Comparison of ENCODE assay signal across 8 mouse cellular contexts in the genomic region with DNA sequence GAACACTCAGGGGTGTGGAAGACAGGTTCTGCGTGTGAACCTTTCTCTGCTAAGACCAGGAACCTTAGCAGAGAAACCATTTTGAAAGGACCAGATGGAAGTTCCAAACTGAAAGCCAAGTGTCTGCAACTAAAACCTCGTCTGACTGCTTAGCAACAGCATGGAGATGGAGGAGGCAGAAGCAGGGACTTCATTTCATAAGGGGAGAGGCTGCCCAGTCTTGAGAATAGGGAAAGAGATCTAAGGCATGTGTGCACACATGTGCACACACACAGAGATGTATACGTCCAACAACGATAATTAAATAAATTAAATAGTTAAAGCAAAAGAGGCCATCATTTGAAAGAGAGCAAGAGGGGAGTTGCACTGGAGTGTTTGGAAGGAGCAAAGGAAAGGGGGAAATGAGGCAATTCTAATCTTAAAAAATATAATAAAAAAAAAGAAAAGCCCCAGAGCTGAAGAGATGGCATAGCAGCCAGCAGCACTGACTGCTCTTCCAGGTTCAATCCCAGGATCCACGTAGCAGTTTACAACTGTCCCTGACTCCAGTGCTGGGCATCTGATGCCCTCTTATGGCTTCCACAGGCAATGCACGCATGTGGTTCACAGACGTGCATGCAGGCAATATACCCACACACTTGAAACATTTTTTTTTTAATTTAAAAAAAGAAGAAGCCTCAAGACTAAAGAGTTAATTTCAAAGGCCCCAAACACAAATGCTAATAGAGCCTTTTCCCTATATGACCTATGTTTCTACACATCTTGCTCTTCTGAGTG. TPM values are rescaled to one million over a fixed set of nuclear protein-coding genes. Genes with fewer than 3 reads are reported as not detected.
DNase-seq lines count a peak whose midpoint lies in the region; ATAC-seq and TF ChIP-seq lines count a peak whose summit lies in the region.

No protein-coding gene starts in this region.

- no peak overlapping the region for H3K4me3 ChIP-seq in spleen, adult 2 months (ENCODE audit: extremely low read depth, insufficient read depth, insufficient read length)
- no peak overlapping the region for H3K4me3 ChIP-seq in forebrain, embryonic 15.5 days

- TF ChIP-seq CTCF in spleen, adult 2 months (IDR thresholded peaks at IDR 0.05; ENCODE audit: extremely low read depth, insufficient read depth, insufficient read length, insufficient replicate concordance), result peak; percentile 45; the same call in 1 of the 2 replicates

- TF ChIP-seq POLR2A in spleen, adult 2 months (IDR thresholded peaks at IDR 0.05; ENCODE audit: low read depth, low read length), result no peak

- H3K36me3 ChIP-seq in spleen, adult 2 months (ENCODE audit: control insufficient read depth, insufficient read depth, low read length), result no peaks in the 10 kb centered on the region
- no peaks in the 10 kb centered on the region for H3K36me3 ChIP-seq in forebrain, embryonic 15.5 days
- no peaks in the 10 kb centered on the region for H3K36me3 ChIP-seq in splenic B cell, adult 2 months (ENCODE audit: control insufficient read depth, insufficient read depth, low read length, poor library complexity, severe bottlenecking)

- ATAC-seq in forebrain, embryonic 15.5 days (replicated peaks), result peak; percentile 84
- peak; percentile 95 for ATAC-seq in megakaryocyte progenitor cell, adult 5-6 weeks (replicated peaks; ENCODE audit: poor library complexity)

- H3K9me3 ChIP-seq in forebrain, embryonic 15.5 days, result no peaks in the 10 kb centered on the region

- no peak overlapping the region for H3K9ac ChIP-seq in forebrain, embryonic 15.5 days (replicated peaks)

- 57% methylated on average over 7 of the region's 7 CpGs for WGBS in spleen, adult 2 months
- WGBS in forebrain, embryonic 15.5 days, result 39% methylated on average over 7 of the region's 7 CpGs

- peak in 1 of 2 experiments; percentile 16 for DNase-seq in spleen, adult 2 months (ENCODE audit: low read depth in 1 of 2, low spot score in 2 of 2)
- DNase-seq in spleen, postnatal 36 days (ENCODE audit: low spot score in 2 of 2), result no peak
- peak; percentile 35 for DNase-seq in cerebellum, adult 11 months
- peak; percentile 44 for DNase-seq in induced T-regulatory cell, adult 2 months (ENCODE audit: low read depth)
- DNase-seq in left cerebral cortex, adult 18-20 months (ENCODE audit: low spot score in 2 of 2), result peak; percentile 58 to 69
- peak; percentile 57 for DNase-seq in splenic B cell, adult 2 months (ENCODE audit: low read depth, low spot score)

- H3K4me1 ChIP-seq in spleen, adult 2 months (ENCODE audit: control insufficient read depth, insufficient read depth, insufficient read length), result no peaks in the 10 kb centered on the region
- no peaks in the 10 kb centered on the region for H3K4me1 ChIP-seq in forebrain, embryonic 15.5 days

- no peaks in the 10 kb centered on the region for H3K27me3 ChIP-seq in spleen, adult 2 months (ENCODE audit: control insufficient read depth, insufficient read depth, low read length)
- no peaks in the 10 kb centered on the region for H3K27me3 ChIP-seq in forebrain, embryonic 15.5 days
- H3K27me3 ChIP-seq in splenic B cell, adult 2 months (ENCODE audit: control insufficient read depth, insufficient read depth, low read length, poor library complexity, severe bottlenecking), result no peaks in the 10 kb centered on the region

- no peak overlapping the region for H3K27ac ChIP-seq in spleen, adult 2 months (ENCODE audit: insufficient read depth, low read length)
- H3K27ac ChIP-seq in forebrain, embryonic 15.5 days (replicated peaks), result no peak overlapping the region

- no peak overlapping the region for H3K4me2 ChIP-seq in forebrain, embryonic 15.5 days (replicated peaks)

RNA-seq across cellular contexts. Expression of a gene that starts 38.6 kb away (rescaled TPM):
- polyA plus RNA-seq in spleen, adult 2 months (2012; rRNA removed), result 1.8 and 2.1 TPM in 2 replicates
- polyA plus RNA-seq in forebrain, embryonic 15.5 days (2015; fragmentation: Nextera tagmentation; extraction: Ambion mirVana), result 11.4 and 13.8 TPM in 2 replicates
- total RNA-seq in left cerebral cortex, adult 18-20 months (2021), result 1 to 10 TPM; 5.5 to 5.8 TPM
- total RNA-seq in megakaryocyte progenitor cell, adult 5-6 weeks (2015), result 0.46 and 0.84 TPM in 2 replicates
- total RNA-seq in megakaryocyte progenitor cell, adult 5-6 weeks (2017), result 1.2 and 1.5 TPM in 2 replicates

RNA-seq across cellular contexts. Expression of a gene that starts 38.6 kb away (rescaled TPM):
- 1.5 and 1.6 TPM in 2 replicates for polyA plus RNA-seq in spleen, adult 2 months (2012; rRNA removed)
- 32.4 and 35.3 TPM in 2 replicates for polyA plus RNA-seq in forebrain, embryonic 15.5 days (2015; fragmentation: Nextera tagmentation; extraction: Ambion mirVana)
- 10 to 100 TPM; 21.7 to 24.8 TPM for total RNA-seq in left cerebral cortex, adult 18-20 months (2021)
- total RNA-seq in megakaryocyte progenitor cell, adult 5-6 weeks (2015), result 22.7 and 38.8 TPM in 2 replicates
- 19.3 and 22.5 TPM in 2 replicates for total RNA-seq in megakaryocyte progenitor cell, adult 5-6 weeks (2017)

Comparison
In these comparisons a context has a peak if more than half of its experiments do, and no peak if none do; other contexts are left out.
1. DNase-seq: peak in cerebellum, adult 11 months (single experiment), induced T-regulatory cell, adult 2 months (single experiment), left cerebral cortex, adult 18-20 months (2 of 2) and splenic B cell, adult 2 months (single experiment); none in spleen, postnatal 36 days (0 of 2).